Mouse (Mus musculus) stomach, postnatal 0 days (tissue): ENCODE results near the gene Rhbdd1. TPM values are rescaled to one million over a fixed set of nuclear protein-coding genes. Genes with fewer than 3 reads are reported as not detected.

Experiments used
- ATAC-seq: fragments of 200-750 bp; cut with Nextera tagmentation; 2 replicates; pipeline ENCODE4 v1.8.0; 2017; ENCODE audit not compliant: low FRiP score, low TSS enrichment
- DNase-seq: peaks from one replicate; pipeline ENCODE4 v3.0.0-alpha.2; 2016; ENCODE audit warnings: low spot score
- H3K27ac ChIP-seq: fragments of 300-500 bp; sonication (generic); replicated peaks from 2 replicates; pipeline ENCODE4 v1.5.1; 2014; ENCODE audit warnings: mild to moderate bottlenecking, control low read depth
- H3K27me3 ChIP-seq: fragments of 300-500 bp; sonication (generic); 2 replicates; pipeline ENCODE4 v1.6.1; 2014; ENCODE audit warnings: low read length; ENCODE audit not compliant: control insufficient read depth, insufficient read depth
- H3K36me3 ChIP-seq: fragments of 300-500 bp; sonication (generic); 2 replicates; pipeline ENCODE4 v1.6.1; 2014; ENCODE audit warnings: low read length, mixed read lengths; ENCODE audit not compliant: control insufficient read depth, insufficient read depth
- H3K4me1 ChIP-seq: fragments of 300-500 bp; sonication (generic); replicated peaks from 2 replicates; pipeline ENCODE4 v1.6.1; 2014; ENCODE audit warnings: antibody characterized with exemption; ENCODE audit not compliant: control insufficient read depth, insufficient read depth
- H3K4me2 ChIP-seq: fragments of 300-500 bp; sonication (generic); replicated peaks from 2 replicates; pipeline ENCODE4 v1.6.1; 2014; ENCODE audit warnings: low read depth, mild to moderate bottlenecking, control low read depth, moderate library complexity
- H3K4me3 ChIP-seq: fragments of 300-500 bp; sonication (generic); 2 replicates; pipeline ENCODE4 v1.5.1; 2014; ENCODE audit warnings: low read depth, low read length, control low read depth
- H3K9ac ChIP-seq: fragments of 300-500 bp; sonication (generic); 2 replicates; pipeline ENCODE4 v1.6.1; 2014; ENCODE audit warnings: mild to moderate bottlenecking, low read length, control low read depth, mixed read lengths
- H3K9me3 ChIP-seq: fragments of 300-500 bp; sonication (generic); 2 replicates; pipeline ENCODE4 v1.6.1; 2016; ENCODE audit warnings: low read length; ENCODE audit not compliant: control insufficient read depth
- CTCF ChIP-seq: IDR thresholded peaks from 2 replicates; pipeline ENCODE4 v1.5.1; 2016; ENCODE audit warnings: antibody characterized with exemption, low read depth, mild to moderate bottlenecking, moderate library complexity
- EP300 ChIP-seq: optimal IDR thresholded peaks from 2 replicates; pipeline ENCODE3; 2016; ENCODE audit warnings: antibody characterized with exemption
- WGBS: fragments of 180-500 bp; shearing (Covaris S2); extraction: QIAGEN DNeasy Blood & Tissue Kit; methylation state at CpG from one replicate; pipeline ENCODE4 v1.1.7; 2014; 5-methylcytosine and 5-hydroxymethylcytosine counted together
- microRNA-seq: library from miRNA; unstranded; fragments of <30 nt; microRNA quantifications from one replicate; pipeline ENCODE4, GENCODE M21; 2016
- polyA plus RNA-seq: library from polyadenylated mRNA; unstranded; fragments of >200 nt; fragmentation: Nextera tagmentation; extraction: Ambion mirVana; gene quantifications from 2 replicates; pipeline ENCODE4 v1.2.1, GENCODE M21; 2015

Gene Rhbdd1
- polyA plus RNA-seq, 1 experiment from 2014 or later = 7.5 TPM

DNA sequence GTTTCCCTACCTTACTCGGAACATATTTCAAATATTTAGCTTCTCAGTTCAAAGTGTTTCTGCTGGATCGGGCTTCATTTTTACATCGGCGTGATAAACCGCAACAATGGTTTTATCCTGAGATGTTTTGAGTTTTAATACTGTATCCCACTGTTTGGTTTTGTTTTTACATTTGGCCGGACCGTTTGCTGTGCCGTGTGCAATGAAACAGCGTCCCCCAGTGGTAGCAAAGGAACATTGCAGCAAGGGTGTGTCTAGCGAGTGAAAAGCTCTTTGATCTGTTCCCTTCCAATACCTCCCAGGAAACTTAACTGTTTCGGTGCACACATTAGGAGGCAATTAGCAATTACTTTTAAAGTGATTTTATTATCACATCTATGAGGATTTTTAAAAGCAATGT, 160.0 kb downstream of the Rhbdd1 start:
- no peak overlapping the region for H3K27ac ChIP-seq

GRCm38 (mm10) chr1:82476746-82477145, 160.5 kb downstream of the Rhbdd1 start:
- 19% methylated on average over 9 of the region's 9 CpGs for WGBS
- no peak for ATAC-seq
- Histone ChIP-seq H3K4me1 (no peaks in the 10 kb centered on the region), H3K27ac (no peak overlapping the region), H3K4me2 (no peak overlapping the region), H3K36me3 (no peaks in the 10 kb centered on the region), H3K4me3 (no peak overlapping the region), H3K9ac (no peak overlapping the region), H3K9me3 (no peaks in the 10 kb centered on the region), H3K27me3 (no peaks in the 10 kb centered on the region)
- no peak for DNase-seq
- TF ChIP-seq EP300 (no peak), CTCF (no peak)

More for the DNA sequence above, 160.0 kb downstream of the Rhbdd1 start:
- H3K9ac ChIP-seq = no peak overlapping the region
- H3K27me3 ChIP-seq = no peaks in the 10 kb centered on the region
- no peak overlapping the region for H3K4me2 ChIP-seq
- DNase-seq (peak; percentile 25), ATAC-seq (no peak)
- no peak overlapping the region for H3K4me3 ChIP-seq
- 28% methylated on average over 11 of the region's 11 CpGs for WGBS
- H3K9me3 ChIP-seq = no peaks in the 10 kb centered on the region
- H3K36me3 ChIP-seq = no peaks in the 10 kb centered on the region
- no peaks in the 10 kb centered on the region for H3K4me1 ChIP-seq
- TF ChIP-seq CTCF (peak; percentile 90), EP300 (no peak)

DNA sequence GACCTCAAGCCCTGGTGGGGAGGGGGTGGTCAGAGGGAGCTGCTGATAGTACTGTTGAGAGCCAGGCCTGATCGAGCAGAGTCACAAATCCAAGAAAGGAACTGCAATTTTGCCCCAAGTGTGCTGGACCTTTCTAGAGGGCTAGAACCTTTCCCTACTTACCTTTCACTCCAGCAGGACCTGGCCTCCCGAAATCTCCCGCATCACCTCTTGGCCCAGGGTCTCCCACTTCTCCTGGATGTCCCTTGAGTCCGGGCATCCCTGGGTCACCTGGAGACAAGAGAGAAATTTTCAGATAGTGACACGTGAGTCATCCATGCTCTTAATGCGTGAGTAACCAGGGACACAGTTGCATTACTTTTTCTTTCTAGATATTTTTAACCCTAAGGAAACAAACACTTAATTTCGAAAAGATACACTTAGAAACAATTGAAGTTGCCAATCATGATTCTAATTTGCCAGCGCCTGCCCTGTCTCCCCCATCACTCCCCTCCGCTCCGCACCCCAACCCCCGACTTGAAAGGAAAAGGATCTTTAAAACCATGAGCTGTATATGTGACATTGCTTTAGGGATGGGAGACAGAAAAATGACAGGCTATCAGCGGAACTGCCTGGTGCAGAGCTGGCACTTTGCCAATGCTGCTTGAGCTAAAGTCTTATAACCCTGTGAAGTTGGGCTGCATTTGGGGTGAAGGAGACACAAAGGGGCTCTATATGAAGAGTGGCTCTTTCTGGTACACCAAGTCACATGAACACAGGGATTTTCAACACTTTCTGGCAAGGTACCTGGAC, 163.6 kb downstream of the Rhbdd1 start:
- H3K27ac ChIP-seq = no peak overlapping the region
- no peak for TF ChIP-seq EP300
- TF ChIP-seq CTCF = no peak
- no peak for DNase-seq

GRCm38 (mm10) chr1:82482371-82482770, 166.1 kb downstream of the Rhbdd1 start:
- H3K9ac ChIP-seq = no peak overlapping the region
- no peaks in the 10 kb centered on the region for H3K36me3 ChIP-seq
- DNase-seq (no peak), ATAC-seq (no peak)
- no peaks in the 10 kb centered on the region for H3K9me3 ChIP-seq
- TF ChIP-seq EP300 = no peak
- no peak for TF ChIP-seq CTCF
- 60% methylated on average over 7 of the region's 7 CpGs for WGBS
- no peak overlapping the region for H3K4me2 ChIP-seq
- no peaks in the 10 kb centered on the region for H3K4me1 ChIP-seq
- no peak overlapping the region for H3K4me3 ChIP-seq
- H3K27ac ChIP-seq = no peak overlapping the region
- H3K27me3 ChIP-seq = no peaks in the 10 kb centered on the region

More for the DNA sequence above, 163.6 kb downstream of the Rhbdd1 start:
- Histone ChIP-seq H3K4me2 (no peak overlapping the region), H3K9me3 (no peaks in the 10 kb centered on the region), H3K36me3 (no peaks in the 10 kb centered on the region), H3K27me3 (no peaks in the 10 kb centered on the region), H3K4me1 (no peaks in the 10 kb centered on the region), H3K9ac (no peak overlapping the region), H3K4me3 (no peak overlapping the region)
- ATAC-seq = no peak
- WGBS = 84% methylated on average over 12 of the region's 12 CpGs

GRCm38 (mm10) chr1:82486371-82486770, 170.1 kb downstream of the Rhbdd1 start:
- DNase-seq (no peak), ATAC-seq (no peak)
- no peak overlapping the region for H3K4me3 ChIP-seq
- TF ChIP-seq EP300 (no peak), CTCF (no peak)
- H3K4me1 ChIP-seq = no peaks in the 10 kb centered on the region
- no peak overlapping the region for H3K27ac ChIP-seq
- no peaks in the 10 kb centered on the region for H3K9me3 ChIP-seq
- H3K36me3 ChIP-seq = no peaks in the 10 kb centered on the region
- 77% methylated on average over 4 of the region's 4 CpGs for WGBS
- H3K9ac ChIP-seq = no peak overlapping the region
- H3K4me2 ChIP-seq = no peak overlapping the region
- no peaks in the 10 kb centered on the region for H3K27me3 ChIP-seq

- TF ChIP-seq EP300 (no peak), CTCF (no peak)
- DNase-seq = no peak
- 59% methylated on average over 2 of the region's 2 CpGs for WGBS
These were observed 175.7 kb downstream of the Rhbdd1 start for GRCm38 (mm10) chr1:82491954-82492353.

More at GRCm38 (mm10) chr1:82491954-82492353, 175.7 kb downstream of the Rhbdd1 start:
- Histone ChIP-seq H3K27ac (no peak overlapping the region), H3K9me3 (no peaks in the 10 kb centered on the region), H3K4me1 (no peaks in the 10 kb centered on the region), H3K9ac (no peak overlapping the region), H3K4me2 (no peak overlapping the region), H3K4me3 (no peak overlapping the region), H3K36me3 (no peaks in the 10 kb centered on the region), H3K27me3 (no peaks in the 10 kb centered on the region)
- ATAC-seq = no peak

Small RNA genes lying within 50 kb of the gene (microRNA-seq; reads per million reads assigned to microRNA genes)
- not detected for gene Gm22112

Other genes starting within 250 kb of the Rhbdd1 start
- 6.2 and 6.9 TPM in 2 replicates for gene Gm9747, start 83.3 kb upstream of the Rhbdd1 start, polyA plus RNA-seq
- 1.6 and 1.9 TPM in 2 replicates for gene Irs1, start 25.0 kb upstream of the Rhbdd1 start, polyA plus RNA-seq